Mouse (Mus musculus) erythroblast, embryonic 14.5 days (primary cell): ENCODE measurements around the gene Ppp4c. TPM values are rescaled to one million over a fixed set of nuclear protein-coding genes. Genes with fewer than 3 reads are reported as not detected.

ENCODE experiments used
- H3K27me3 ChIP-seq: 2 replicates; pipeline ENCODE4 v1.6.1; 2012; ENCODE audit warnings: inconsistent platforms; ENCODE audit not compliant: control insufficient read depth
- H3K36me3 ChIP-seq: 2 replicates; pipeline ENCODE4 v1.6.1; 2012; ENCODE audit warnings: mild to moderate bottlenecking, inconsistent platforms; ENCODE audit not compliant: control insufficient read depth
- H3K4me1 ChIP-seq: 2 replicates; pipeline ENCODE4 v1.6.1; 2012; ENCODE audit warnings: inconsistent platforms; ENCODE audit not compliant: control insufficient read depth
- H3K4me3 ChIP-seq: replicated peaks from 2 replicates; pipeline ENCODE3; 2012; ENCODE audit warnings: moderate library complexity, mild to moderate bottlenecking, inconsistent platforms
- H3K9me3 ChIP-seq: 2 replicates; pipeline ENCODE4 v1.6.1; 2012; ENCODE audit warnings: low read length, inconsistent platforms, mixed read lengths; ENCODE audit not compliant: control insufficient read depth
- GATA1 ChIP-seq: IDR thresholded peaks from 2 replicates; pipeline ENCODE4 v1.6.1; 2012; ENCODE audit warnings: low read length, inconsistent platforms, mixed read lengths
- TAL1 ChIP-seq: IDR thresholded peaks from 3 replicates; pipeline ENCODE4 v1.6.1; 2012; ENCODE audit warnings: low read length, inconsistent platforms, mixed read lengths
- polyA plus RNA-seq: library from polyadenylated mRNA; stranded (reverse); fragments of >175 nt; gene quantifications from 2 replicates; pipeline ENCODE4 v1.2.3, GENCODE M21; 2012

The Ppp4c gene
- polyA plus RNA-seq, 1 experiment = 12.3 TPM

DNA sequence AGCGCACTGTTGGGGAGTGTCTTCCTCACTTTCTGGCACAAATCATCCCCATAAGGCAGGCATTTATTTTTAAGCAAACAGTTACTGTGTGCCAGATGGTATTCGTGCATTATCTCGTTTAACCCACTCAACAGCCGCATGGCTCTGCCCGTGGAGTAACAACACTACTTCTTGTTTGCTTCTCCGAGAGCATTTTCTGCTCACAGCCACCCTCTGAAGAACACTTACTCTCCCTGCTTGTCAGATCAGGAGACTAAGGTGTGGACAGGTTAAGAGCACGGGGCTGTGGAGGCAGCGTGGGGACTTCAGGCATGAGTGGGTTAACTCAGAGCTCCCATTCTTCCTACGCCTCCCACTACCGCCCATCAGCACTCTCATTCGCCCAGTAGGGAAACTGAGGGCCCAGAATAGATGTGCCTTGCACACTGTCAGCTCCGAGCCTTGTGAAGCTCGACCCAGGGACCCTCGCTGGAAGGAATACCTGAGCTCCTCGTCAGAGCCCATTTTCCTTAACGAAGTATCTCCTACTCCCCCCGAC lies 29.8 kb downstream of the Ppp4c start:
- Histone ChIP-seq H3K27me3 (no peaks in the 10 kb centered on the region), H3K4me1 (peaks cover 68% of the 10 kb centered on the region), H3K4me3 (no peak overlapping the region), H3K36me3 (peaks cover 67% of the 10 kb centered on the region), H3K9me3 (no peaks in the 10 kb centered on the region; the same call in 1 of the 2 replicates)
- TF ChIP-seq GATA1 (no peak), TAL1 (no peak)

DNA sequence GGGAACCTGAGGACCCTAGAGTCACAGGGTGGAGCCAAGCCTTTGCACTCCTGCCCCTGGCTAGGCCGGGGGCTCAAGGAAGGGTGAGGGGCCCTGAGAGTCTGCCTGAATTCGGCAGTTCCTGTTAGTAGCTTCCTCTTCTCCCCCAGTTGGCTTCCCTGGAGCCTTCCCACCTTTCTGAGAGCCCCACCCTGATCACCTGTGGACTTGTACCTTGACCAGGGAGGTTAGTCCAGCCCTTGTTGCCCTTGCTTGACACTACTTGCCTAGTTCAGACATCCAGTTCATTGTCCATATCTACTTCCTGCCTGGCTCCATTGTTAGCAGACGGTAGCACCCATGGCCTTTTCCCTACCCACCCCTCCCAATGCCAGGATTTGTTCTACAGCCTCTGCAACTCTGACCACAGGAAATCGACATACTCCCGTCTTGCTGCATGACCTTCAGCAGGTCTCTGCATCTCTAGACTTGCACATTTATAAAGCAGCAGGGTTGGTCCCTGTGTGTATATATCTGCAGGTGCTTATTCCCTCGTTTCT lies 30.7 kb downstream of the Ppp4c start:
- H3K4me1 ChIP-seq = peaks cover 68% of the 10 kb centered on the region
- H3K36me3 ChIP-seq = peaks cover 57% of the 10 kb centered on the region
- H3K9me3 ChIP-seq = no peaks in the 10 kb centered on the region; the same call in 1 of the 2 replicates
- no peak overlapping the region for H3K4me3 ChIP-seq
- TF ChIP-seq TAL1 (no peak), GATA1 (no peak)
- no peaks in the 10 kb centered on the region for H3K27me3 ChIP-seq

DNA sequence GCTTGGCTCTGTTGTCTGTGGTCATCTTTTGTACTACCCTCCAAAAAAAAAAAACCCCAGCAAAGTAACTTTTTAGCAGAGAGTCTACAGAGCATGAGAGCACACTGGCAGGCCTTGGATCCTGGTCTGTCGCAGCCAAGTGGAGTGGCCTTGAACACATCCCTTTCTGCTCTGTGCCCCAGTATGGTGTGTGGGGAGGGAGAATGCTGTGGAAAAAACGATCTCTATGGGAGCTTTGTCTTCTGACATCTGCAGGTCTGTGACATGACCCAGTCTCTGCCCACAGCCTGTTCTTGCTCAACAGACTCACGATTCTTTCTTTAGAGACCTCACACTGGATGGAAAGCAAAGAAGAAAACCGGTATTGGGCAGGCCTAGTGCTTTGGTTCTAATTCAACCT lies 31.3 kb downstream of the Ppp4c start:
- no peak for TF ChIP-seq TAL1
- TF ChIP-seq GATA1 = no peak
- H3K4me1 ChIP-seq = peaks cover 62% of the 10 kb centered on the region
- H3K4me3 ChIP-seq = peak overlapping the region; percentile 84
- H3K36me3 ChIP-seq = peaks cover 51% of the 10 kb centered on the region
- H3K9me3 ChIP-seq = no peaks in the 10 kb centered on the region; the same call in 1 of the 2 replicates
- no peaks in the 10 kb centered on the region for H3K27me3 ChIP-seq

DNA sequence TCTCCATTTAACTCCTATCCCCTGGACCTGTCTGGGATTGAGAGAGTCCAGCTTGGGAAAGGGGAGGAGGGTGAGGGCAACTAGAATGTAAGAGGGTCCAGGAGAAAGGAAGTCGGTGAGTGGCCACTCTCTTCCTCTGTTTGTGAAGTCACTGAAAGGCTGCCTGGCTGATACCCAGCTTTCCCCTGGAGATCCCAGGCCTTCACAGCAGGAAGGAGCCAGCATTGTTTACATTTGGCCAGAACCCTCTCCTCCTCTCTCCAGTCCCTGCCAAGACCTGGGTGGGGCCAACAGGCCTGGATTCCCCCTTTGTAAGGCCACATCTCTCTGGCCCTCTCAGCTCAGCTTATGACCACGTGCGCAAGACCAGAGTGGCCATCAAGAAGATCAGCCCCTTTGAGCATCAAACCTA lies 31.9 kb downstream of the Ppp4c start:
- TF ChIP-seq TAL1 (no peak), GATA1 (no peak)
- H3K4me1 ChIP-seq = peaks cover 56% of the 10 kb centered on the region

DNA sequence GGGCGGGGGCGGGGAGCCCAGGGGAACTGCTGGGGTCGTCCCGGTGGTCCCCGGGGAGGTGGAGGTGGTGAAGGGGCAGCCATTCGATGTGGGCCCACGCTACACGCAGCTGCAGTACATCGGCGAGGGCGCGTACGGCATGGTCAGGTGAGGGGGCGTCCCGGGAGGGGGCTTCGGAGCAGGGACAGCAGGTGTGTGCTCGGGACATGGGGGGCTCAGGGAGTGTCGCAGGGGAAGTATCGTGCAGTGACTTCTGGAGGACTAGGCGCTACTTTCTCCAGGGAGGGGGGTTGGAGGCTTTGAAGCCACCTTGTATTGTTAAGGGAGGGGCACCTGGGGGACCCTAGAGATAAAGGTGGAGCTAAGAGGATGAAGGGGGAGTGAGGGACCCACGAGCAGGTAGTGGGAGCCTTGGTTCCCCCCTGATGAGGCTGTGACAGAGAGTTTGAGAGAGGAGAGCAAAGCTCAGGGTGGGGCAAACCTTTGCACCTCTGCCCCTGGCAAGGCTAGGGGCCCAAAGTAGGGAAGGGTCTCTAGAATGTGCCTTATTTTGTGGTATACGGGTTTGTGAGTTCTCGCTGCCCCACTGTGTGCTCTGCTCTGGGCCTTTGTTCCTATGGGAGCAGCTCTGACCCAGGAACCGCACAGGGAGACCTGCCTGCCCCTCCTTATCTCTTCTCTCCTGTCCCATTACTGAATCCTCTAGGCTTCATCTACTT lies 32.5 kb downstream of the Ppp4c start:
- TF ChIP-seq TAL1 (no peak), GATA1 (peak; percentile 37; the same call in 1 of the 2 replicates)
- no peaks in the 10 kb centered on the region for H3K9me3 ChIP-seq
- H3K4me1 ChIP-seq = peaks cover 55% of the 10 kb centered on the region
- peaks cover 40% of the 10 kb centered on the region for H3K36me3 ChIP-seq
- no peaks in the 10 kb centered on the region for H3K27me3 ChIP-seq
- H3K4me3 ChIP-seq = peak overlapping the region; percentile 84

More for the DNA sequence above, 31.9 kb downstream of the Ppp4c start:
- Histone ChIP-seq H3K36me3 (peaks cover 45% of the 10 kb centered on the region), H3K27me3 (no peaks in the 10 kb centered on the region), H3K4me3 (peak overlapping the region; percentile 84), H3K9me3 (no peaks in the 10 kb centered on the region; the same call in 1 of the 2 replicates)

DNA sequence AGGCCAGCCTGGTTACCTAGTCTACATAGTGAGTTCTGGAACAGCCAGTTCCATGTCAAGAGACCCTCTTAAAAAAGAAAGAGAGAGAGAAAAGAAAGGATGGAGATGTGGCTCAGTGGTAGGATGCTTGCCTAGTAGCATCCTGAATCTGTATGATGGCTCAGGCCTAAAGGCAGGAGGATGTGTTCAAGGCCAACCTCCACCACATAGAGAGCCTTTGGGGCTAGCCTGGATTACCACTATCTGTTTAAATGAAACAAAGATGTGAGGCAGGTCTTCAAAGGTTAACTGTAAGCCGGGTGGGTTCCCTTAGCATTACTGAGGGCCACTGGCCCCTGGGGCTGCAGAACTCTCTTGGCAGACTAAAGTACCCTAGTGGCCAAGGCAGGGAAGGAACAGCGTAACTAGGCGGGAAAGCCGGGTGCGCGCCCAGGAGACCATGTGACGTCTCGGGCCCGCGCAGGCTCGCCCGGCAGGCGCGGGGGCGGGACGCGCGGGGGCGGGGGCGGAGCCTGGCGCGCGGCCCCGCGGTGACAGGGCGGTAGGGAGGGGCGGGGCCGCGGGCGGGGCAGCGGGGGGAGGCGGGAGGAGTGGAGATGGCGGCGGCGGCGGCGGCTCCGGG lies 33.1 kb downstream of the Ppp4c start, which contains the start of gene Mapk3:
Gene Mapk3 (plus strand): TSS at position 552 of the 622 bp plus-strand sequence.
- Histone ChIP-seq H3K27me3 (no peaks in the 10 kb centered on the region), H3K4me1 (peaks cover 50% of the 10 kb centered on the region), H3K36me3 (peaks cover 33% of the 10 kb centered on the region), H3K4me3 (peak within 1 kb of the TSS; percentile 84), H3K9me3 (no peaks in the 10 kb centered on the region)
- TF ChIP-seq GATA1 = no peak
- TF ChIP-seq TAL1 = no peak

DNA sequence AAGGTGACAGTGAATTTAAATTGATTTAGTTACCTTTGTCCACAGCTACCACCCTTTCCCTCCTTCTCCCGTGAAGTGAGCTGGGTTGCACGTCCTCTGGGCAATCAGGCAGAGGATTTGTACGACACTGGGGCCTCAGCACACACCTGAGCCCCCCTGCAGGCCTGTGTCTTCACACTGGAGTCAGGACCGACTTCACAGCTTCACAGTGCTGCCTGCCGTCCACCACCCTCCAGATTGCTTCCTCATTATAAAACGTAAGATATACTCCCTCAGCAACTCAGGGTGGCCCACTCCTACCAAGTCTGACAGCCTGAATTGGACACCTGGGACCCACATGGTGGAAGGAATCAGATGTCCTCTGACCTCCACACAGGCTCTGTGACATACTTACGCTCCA lies 33.8 kb downstream of the Ppp4c start:
- H3K36me3 ChIP-seq = peaks cover 27% of the 10 kb centered on the region

DNA sequence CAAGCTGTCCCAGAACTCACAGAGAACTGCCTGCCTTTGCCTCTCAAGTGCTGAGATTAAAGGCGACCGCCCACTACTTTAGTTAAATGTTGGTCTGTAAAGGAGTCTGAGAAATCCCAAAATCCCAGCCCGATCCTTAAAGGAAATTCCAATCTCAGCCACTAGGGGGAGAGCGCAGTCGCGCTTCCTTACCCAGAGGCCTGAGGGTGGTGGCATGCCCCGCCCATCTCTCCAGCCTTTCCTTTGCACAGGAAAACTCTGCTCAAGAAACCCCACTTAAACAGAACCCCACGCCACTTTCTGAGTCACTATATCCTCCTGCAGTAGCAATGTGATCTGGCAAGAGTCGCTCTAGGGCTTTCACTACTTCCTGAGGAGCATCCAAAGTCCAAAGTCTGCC lies 37.4 kb downstream of the Ppp4c start:
- no peaks in the 10 kb centered on the region for H3K36me3 ChIP-seq
- H3K9me3 ChIP-seq = no peaks in the 10 kb centered on the region
- peaks cover 19% of the 10 kb centered on the region for H3K4me1 ChIP-seq
- no peak for TF ChIP-seq TAL1
- no peak for TF ChIP-seq GATA1
- no peak overlapping the region for H3K4me3 ChIP-seq
- H3K27me3 ChIP-seq = no peaks in the 10 kb centered on the region

More for the DNA sequence above, 33.8 kb downstream of the Ppp4c start:
- TF ChIP-seq TAL1 = no peak
- peaks cover 49% of the 10 kb centered on the region for H3K4me1 ChIP-seq
- no peaks in the 10 kb centered on the region for H3K9me3 ChIP-seq
- no peaks in the 10 kb centered on the region for H3K27me3 ChIP-seq
- no peak overlapping the region for H3K4me3 ChIP-seq

DNA sequence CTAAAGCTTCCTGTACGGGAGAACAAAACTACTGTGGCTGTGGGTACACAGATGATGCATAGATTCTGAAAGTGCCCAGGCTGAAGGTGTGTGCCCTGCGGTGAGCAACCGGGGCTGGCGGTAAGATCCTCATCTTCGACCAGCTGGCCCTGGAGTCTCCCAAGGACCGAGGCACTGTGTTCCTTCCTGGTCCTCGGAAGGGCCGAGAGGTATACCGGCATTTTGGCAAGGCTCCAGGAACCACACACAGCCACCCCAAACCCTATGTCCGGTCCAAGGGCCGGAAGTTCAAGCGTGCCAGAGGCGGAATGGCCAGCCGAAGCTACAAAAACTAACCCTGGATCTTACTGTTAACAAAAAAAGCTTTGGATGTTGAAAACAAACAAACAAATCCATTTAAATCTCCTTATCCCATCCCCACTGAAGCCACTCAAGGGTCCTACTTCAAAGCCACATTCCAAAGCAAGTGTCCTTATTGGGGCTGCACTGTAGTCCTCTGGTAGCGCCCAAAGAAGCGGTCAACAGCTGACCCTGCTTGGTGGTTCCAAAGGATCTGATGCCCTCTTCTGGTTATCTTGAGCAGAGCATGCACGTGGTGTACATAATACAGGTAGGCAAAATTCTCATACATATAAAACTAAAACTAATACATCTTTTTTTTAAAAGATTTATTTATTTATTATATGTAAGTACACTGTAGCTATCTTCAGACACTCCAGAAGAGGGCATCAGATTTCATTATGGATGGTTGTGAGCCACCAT lies 42.5 kb downstream of the Ppp4c start:
- Histone ChIP-seq H3K27me3 (0 out of 2 replicates have a peak, but pooled peaks cover 3% of the 10 kb centered on the region), H3K4me3 (no peak overlapping the region), H3K9me3 (no peaks in the 10 kb centered on the region), H3K36me3 (no peaks in the 10 kb centered on the region), H3K4me1 (peaks cover 1% of the 10 kb centered on the region)
- TF ChIP-seq TAL1 = no peak
- TF ChIP-seq GATA1 = no peak
